Mouse (Mus musculus) ES-Bruce4 (cell line): Measurements from ENCODE around the gene Hnrnpk. TPM values are rescaled to one million over a fixed set of nuclear protein-coding genes. Genes with fewer than 3 reads are reported as not detected.
A peak's percentile ranks its signal among the peaks of the same experiment; 100 is the strongest.
"Not testable (repeated sequence)": the region's sequence is repeated elsewhere in the genome, so short reads cannot be mapped to it uniquely, and the experiment has no call there.

Experiments
- H3K27ac ChIP-seq: 2 replicates; pipeline ENCODE4 v1.5.1; 2012; ENCODE audit warnings: low read length, inconsistent platforms; ENCODE audit not compliant: insufficient read depth
- H3K27me3 ChIP-seq: 2 replicates; pipeline ENCODE4 v1.6.1; 2012; ENCODE audit warnings: mild to moderate bottlenecking, low read length, inconsistent platforms; ENCODE audit not compliant: control insufficient read depth, poor library complexity, insufficient read depth, severe bottlenecking
- H3K36me3 ChIP-seq: 2 replicates; pipeline ENCODE4 v1.6.1; 2012; ENCODE audit warnings: inconsistent platforms, mild to moderate bottlenecking, low read length, moderate library complexity; ENCODE audit not compliant: control insufficient read depth, poor library complexity, insufficient read depth, severe bottlenecking
- H3K4me1 ChIP-seq: one replicate; pipeline ENCODE4 v1.8.1; 2011; ENCODE audit warnings: low read length; ENCODE audit not compliant: control insufficient read depth, insufficient read depth
- H3K4me3 ChIP-seq: 2 replicates; pipeline ENCODE4 v1.5.1; 2011; ENCODE audit warnings: low read depth, mild to moderate bottlenecking, low read length
- H3K9ac ChIP-seq: 2 replicates; pipeline ENCODE4 v1.6.1; 2012; ENCODE audit warnings: low read depth, mild to moderate bottlenecking, inconsistent platforms; ENCODE audit not compliant: poor library complexity, severe bottlenecking
- H3K9me3 ChIP-seq: replicated peaks from 2 replicates; pipeline ENCODE4 v1.6.1; 2012; ENCODE audit warnings: mild to moderate bottlenecking, low read length, inconsistent platforms; ENCODE audit not compliant: control insufficient read depth, poor library complexity, insufficient read depth, severe bottlenecking
- CTCF ChIP-seq: IDR thresholded peaks from one replicate; pipeline ENCODE4 v1.8.1; 2011; ENCODE audit warnings: low read depth, low read length
- EP300 ChIP-seq: IDR thresholded peaks from 2 replicates; pipeline ENCODE4 v1.6.1; 2011; ENCODE audit warnings: low read depth, low read length; ENCODE audit not compliant: insufficient read depth
- POLR2A ChIP-seq: IDR thresholded peaks from one replicate; pipeline ENCODE4 v1.8.1; 2011; ENCODE audit warnings: low read length; ENCODE audit not compliant: insufficient read depth
- polyA plus RNA-seq: library from polyadenylated mRNA; stranded (reverse); fragments of >200 nt; gene quantifications from 2 replicates; pipeline ENCODE4 v1.2.4, GENCODE M21; 2011; ENCODE audit warnings: low read depth; ENCODE audit not compliant: missing spikeins, insufficient read depth, insufficient read length

The Hnrnpk gene
- polyA plus RNA-seq, 1 experiment = 2,237 TPM

GRCm38 (mm10) chr13:58368835-58369234 is 34.3 kb downstream of the Hnrnpk start:
- Histone ChIP-seq H3K36me3 (no peaks in the 10 kb centered on the region), H3K4me3 (no peak overlapping the region), H3K9me3 (no peaks in the 10 kb centered on the region)

GRCm38 (mm10) chr13:58367641-58368040 is 35.5 kb downstream of the Hnrnpk start:
- Histone ChIP-seq H3K27ac (no peak overlapping the region), H3K27me3 (no peaks in the 10 kb centered on the region), H3K9ac (no peak overlapping the region), H3K4me3 (no peak overlapping the region), H3K9me3 (no peaks in the 10 kb centered on the region), H3K4me1 (no peaks in the 10 kb centered on the region), H3K36me3 (no peaks in the 10 kb centered on the region)
- TF ChIP-seq CTCF (no peak), POLR2A (no peak), EP300 (no peak)

More at GRCm38 (mm10) chr13:58368835-58369234, 34.3 kb downstream of the Hnrnpk start:
- no peaks in the 10 kb centered on the region for H3K4me1 ChIP-seq
- TF ChIP-seq POLR2A (no peak), EP300 (no peak), CTCF (no peak)
- H3K9ac ChIP-seq = no peak overlapping the region
- no peaks in the 10 kb centered on the region for H3K27me3 ChIP-seq
- no peak overlapping the region for H3K27ac ChIP-seq

- no peaks in the 10 kb centered on the region for H3K36me3 ChIP-seq
- no peak overlapping the region for H3K4me3 ChIP-seq
- H3K27me3 ChIP-seq = no peaks in the 10 kb centered on the region
- H3K9me3 ChIP-seq = no peaks in the 10 kb centered on the region
- H3K27ac ChIP-seq = no peak overlapping the region
- H3K4me1 ChIP-seq = no peaks in the 10 kb centered on the region
- TF ChIP-seq EP300 (no peak), CTCF (no peak), POLR2A (no peak)
- no peak overlapping the region for H3K9ac ChIP-seq
Measured at GRCm38 (mm10) chr13:58366373-58366772, 36.8 kb downstream of the Hnrnpk start.

DNA sequence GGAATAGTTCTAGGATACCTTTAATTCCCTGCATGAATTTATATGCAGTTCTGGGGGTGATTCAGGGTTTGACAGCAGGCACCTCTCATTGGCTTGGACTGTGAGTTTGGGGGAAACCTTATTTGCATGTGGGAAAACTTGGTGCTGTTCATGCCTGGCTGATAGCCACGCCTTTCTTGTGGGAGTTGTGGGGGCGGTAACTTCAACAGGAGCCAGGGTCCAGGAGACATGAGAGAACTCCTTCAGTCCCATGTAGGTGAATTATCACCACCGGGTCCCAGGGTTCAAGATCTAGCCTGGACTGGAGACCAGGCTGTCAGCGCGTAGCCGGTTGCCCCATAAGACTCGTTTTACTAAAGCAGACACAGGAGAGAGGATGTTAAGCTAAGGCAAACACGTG is 38.0 kb downstream of the Hnrnpk start:
- H3K27me3 ChIP-seq, H3K27ac ChIP-seq, H3K36me3 ChIP-seq, H3K9me3 ChIP-seq, H3K4me3 ChIP-seq, H3K9ac ChIP-seq, H3K4me1 ChIP-seq: not testable (repeated sequence)

GRCm38 (mm10) chr13:58364353-58365175 is 38.6 kb downstream of the Hnrnpk start:
- H3K9me3 ChIP-seq = no peaks in the 10 kb centered on the region

GRCm38 (mm10) chr13:58359304-58359653 is 43.9 kb downstream of the Hnrnpk start:
- peak overlapping the region; percentile 64 for H3K4me3 ChIP-seq
- H3K4me1 ChIP-seq = no peaks in the 10 kb centered on the region
- H3K27ac ChIP-seq = peak overlapping the region; percentile 19
- no peaks in the 10 kb centered on the region for H3K36me3 ChIP-seq
- no peak overlapping the region for H3K9ac ChIP-seq
- TF ChIP-seq POLR2A = peak; percentile 28
- TF ChIP-seq EP300 = no peak
- TF ChIP-seq CTCF = no peak
- H3K9me3 ChIP-seq = no peaks in the 10 kb centered on the region
- no peaks in the 10 kb centered on the region for H3K27me3 ChIP-seq

More at GRCm38 (mm10) chr13:58364353-58365175, 38.6 kb downstream of the Hnrnpk start:
- Histone ChIP-seq H3K27ac (no peak overlapping the region), H3K36me3 (no peaks in the 10 kb centered on the region), H3K9ac (no peak overlapping the region), H3K27me3 (no peaks in the 10 kb centered on the region), H3K4me3 (no peak overlapping the region), H3K4me1 (no peaks in the 10 kb centered on the region)
- no peak for TF ChIP-seq POLR2A
- TF ChIP-seq EP300 = no peak
- no peak for TF ChIP-seq CTCF
